22 mouse cellular contexts compared by ENCODE assay signal in genomic region chr13:17081618-17082017, GRCm38 (mm10).
"Had no signal": no experiment of that assay in that cellular context is flagged by ENCODE, and none has a peak within 500 bp of the region (broad histone marks: within the 10 kb centered on the region; RNA-seq: fewer than 3 reads in every experiment).

No protein-coding gene starts in this region.

- H3K27me3 ChIP-seq: limb, embryonic 13.5 days; liver, embryonic 12.5 days; liver, embryonic 15.5 days; midbrain, embryonic 12.5 days; midbrain, embryonic 15.5 days; neural tube, embryonic 13.5 days had no signal

- ATAC-seq: liver, embryonic 12.5 days; midbrain, embryonic 15.5 days had no signal

- DNase-seq: kidney, adult 18-20 months; kidney, postnatal 25 days; layer of hippocampus, adult 9-11 months; liver; lung, adult 18-20 months; lung, postnatal 10 days; lung, postnatal 36 days; retina, postnatal 1 day; right cerebral cortex, postnatal 25 days; spleen, adult 18-20 months; thymus, adult 2 months; thymus, postnatal 14 days; thymus, postnatal 4 days had no signal

- H3K27ac ChIP-seq: kidney, postnatal 0 days; layer of hippocampus, adult 2 months; limb, embryonic 10.5 days; limb, embryonic 13.5 days; liver, embryonic 12.5 days; liver, embryonic 15.5 days; midbrain, embryonic 12.5 days; midbrain, embryonic 15.5 days; neural tube, embryonic 13.5 days had no signal

- H3K4me1 ChIP-seq: liver, embryonic 12.5 days; liver, embryonic 15.5 days; midbrain, embryonic 12.5 days; midbrain, embryonic 15.5 days; neural tube, embryonic 13.5 days had no signal

- H3K36me3 ChIP-seq: limb, embryonic 10.5 days; limb, embryonic 13.5 days; liver, embryonic 12.5 days; liver, embryonic 15.5 days; midbrain, embryonic 12.5 days; midbrain, embryonic 15.5 days; neural tube, embryonic 13.5 days had no signal

- H3K4me3 ChIP-seq: layer of hippocampus, adult 2 months; limb, embryonic 10.5 days; limb, embryonic 13.5 days; liver, embryonic 12.5 days; liver, embryonic 15.5 days; midbrain, embryonic 12.5 days; midbrain, embryonic 15.5 days; neural tube, embryonic 13.5 days had no signal
